In genomic region chr5:120565171-120565905, GRCm38 (mm10) we compare ENCODE assay signal across 8 mouse cellular contexts. TPM values are rescaled to one million over a fixed set of nuclear protein-coding genes. Genes with fewer than 3 reads are reported as not detected.
DNase-seq lines count a peak whose midpoint lies in the region; ATAC-seq and TF ChIP-seq lines count a peak whose summit lies in the region.

No protein-coding gene starts in this region.

- no peaks in the 10 kb centered on the region for H3K9me3 ChIP-seq in intestine, embryonic 14.5 days (ENCODE audit: control insufficient read depth, low read length)
- H3K9me3 ChIP-seq in intestine, postnatal 0 days (ENCODE audit: control insufficient read depth) = no peaks in the 10 kb centered on the region
- no peaks in the 10 kb centered on the region for H3K9me3 ChIP-seq in forebrain, embryonic 11.5 days (ENCODE audit: control insufficient read depth, low read length)
- no peaks in the 10 kb centered on the region for H3K9me3 ChIP-seq in intestine, embryonic 16.5 days (ENCODE audit: control insufficient read depth, low read length)
- H3K9me3 ChIP-seq in midbrain, postnatal 0 days (ENCODE audit: low read length) = no peaks in the 10 kb centered on the region

- H3K4me2 ChIP-seq in intestine, embryonic 14.5 days (ENCODE audit: low read length) = no peak overlapping the region
- H3K4me2 ChIP-seq in intestine, postnatal 0 days (replicated peaks; ENCODE audit: low read depth) = no peak overlapping the region
- no peak overlapping the region for H3K4me2 ChIP-seq in forebrain, embryonic 11.5 days (ENCODE audit: low read depth, low read length, severe bottlenecking)
- no peak overlapping the region for H3K4me2 ChIP-seq in intestine, embryonic 16.5 days (ENCODE audit: low read depth, low read length)
- no peak overlapping the region; the same call in 1 of the 2 replicates for H3K4me2 ChIP-seq in midbrain, postnatal 0 days (ENCODE audit: low read depth, low read length, poor library complexity, severe bottlenecking)

- peak overlapping the region; percentile 22; the same call in 1 of the 2 replicates for H3K9ac ChIP-seq in intestine, embryonic 14.5 days (ENCODE audit: low read length)
- H3K9ac ChIP-seq in intestine, postnatal 0 days (ENCODE audit: low read depth, low read length) = no peak overlapping the region
- H3K9ac ChIP-seq in forebrain, embryonic 11.5 days (ENCODE audit: low read length) = peak overlapping the region; percentile 3; the same call in 1 of the 2 replicates
- peak overlapping the region; percentile 47; the same call in 1 of the 2 replicates for H3K9ac ChIP-seq in intestine, embryonic 16.5 days (ENCODE audit: low read depth, low read length)
- H3K9ac ChIP-seq in midbrain, postnatal 0 days (replicated peaks; ENCODE audit: low read length, poor library complexity, severe bottlenecking) = no peak overlapping the region

- H3K4me1 ChIP-seq in intestine, embryonic 14.5 days (replicated peaks; ENCODE audit: control insufficient read depth, insufficient read depth, low read length) = peaks cover 83% of the 10 kb centered on the region
- H3K4me1 ChIP-seq in intestine, postnatal 0 days (replicated peaks; ENCODE audit: control insufficient read depth, insufficient read depth, low read length) = peaks cover 24% of the 10 kb centered on the region
- peaks cover 39% of the 10 kb centered on the region for H3K4me1 ChIP-seq in forebrain, embryonic 11.5 days (replicated peaks; ENCODE audit: control insufficient read depth, insufficient read depth, low read length)
- peaks cover 83% of the 10 kb centered on the region for H3K4me1 ChIP-seq in intestine, embryonic 16.5 days (ENCODE audit: control insufficient read depth, insufficient read depth, low read length)
- H3K4me1 ChIP-seq in midbrain, postnatal 0 days (ENCODE audit: insufficient read depth, low read length) = peaks cover 24% of the 10 kb centered on the region

- no peak overlapping the region for H3K4me3 ChIP-seq in intestine, embryonic 14.5 days (ENCODE audit: low read depth, low read length)
- H3K4me3 ChIP-seq in intestine, postnatal 0 days (ENCODE audit: low read depth, low read length) = no peak overlapping the region
- no peak overlapping the region for H3K4me3 ChIP-seq in forebrain, embryonic 11.5 days (ENCODE audit: low read depth, low read length)
- H3K4me3 ChIP-seq in intestine, embryonic 16.5 days (ENCODE audit: low read length) = no peak overlapping the region
- no peak overlapping the region for H3K4me3 ChIP-seq in midbrain, postnatal 0 days (ENCODE audit: low read depth, low read length)

- DNase-seq in intestine, embryonic 14.5 days (ENCODE audit: low spot score) = no peak
- DNase-seq in forebrain, embryonic 11.5 days (ENCODE audit: low spot score) = no peak
- DNase-seq in midbrain, postnatal 0 days (ENCODE audit: low spot score) = no peak
- no peak for DNase-seq in left cerebral cortex, postnatal 36 days (ENCODE audit: low spot score in 2 of 2)
- no peak for DNase-seq in ovary, postnatal 14 days (ENCODE audit: low spot score)
- no peak for DNase-seq in c-Kit-positive CD71-positive TER-119-positive erythroid progenitor cells, embryonic 14.5 days (ENCODE audit: low spot score)

- ATAC-seq in intestine, embryonic 14.5 days (replicated peaks; ENCODE audit: low FRiP score, low TSS enrichment, low read depth) = no peak
- ATAC-seq in intestine, postnatal 0 days = no peak
- no peak for ATAC-seq in forebrain, embryonic 11.5 days (replicated peaks; ENCODE audit: low FRiP score)
- no peak for ATAC-seq in intestine, embryonic 16.5 days
- no peak for ATAC-seq in midbrain, postnatal 0 days (ENCODE audit: low FRiP score)

- 41% methylated on average over 15 of the region's 15 CpGs for WGBS in intestine, embryonic 14.5 days
- 55% methylated on average over 15 of the region's 15 CpGs for WGBS in intestine, postnatal 0 days
- 42% methylated on average over 15 of the region's 15 CpGs for WGBS in forebrain, embryonic 11.5 days
- WGBS in intestine, embryonic 16.5 days = 45% methylated on average over 15 of the region's 15 CpGs
- WGBS in midbrain, postnatal 0 days = 39% methylated on average over 14 of the region's 15 CpGs

- TF ChIP-seq CTCF in intestine, postnatal 0 days (IDR thresholded peaks at IDR 0.05; ENCODE audit: low read depth) = no peak
- no peak for TF ChIP-seq CTCF in midbrain, postnatal 0 days (IDR thresholded peaks at IDR 0.05)

- H3K27me3 ChIP-seq in intestine, embryonic 14.5 days (replicated peaks; ENCODE audit: control insufficient read depth, insufficient read depth, low read length) = no peaks in the 10 kb centered on the region
- H3K27me3 ChIP-seq in intestine, postnatal 0 days (replicated peaks; ENCODE audit: control insufficient read depth, insufficient read depth, low read length) = no peaks in the 10 kb centered on the region
- no peaks in the 10 kb centered on the region for H3K27me3 ChIP-seq in forebrain, embryonic 11.5 days (ENCODE audit: control insufficient read depth, insufficient read depth, low read length)
- H3K27me3 ChIP-seq in intestine, embryonic 16.5 days (replicated peaks; ENCODE audit: control insufficient read depth, insufficient read depth, low read length) = no peaks in the 10 kb centered on the region
- no peaks in the 10 kb centered on the region for H3K27me3 ChIP-seq in midbrain, postnatal 0 days (ENCODE audit: insufficient read depth, low read length)

- intact Hi-C loops in left cerebral cortex, postnatal 36 days (cut with DNase I) = no loop called here

- peak overlapping the region; percentile 57; the same call in 1 of the 2 replicates for H3K27ac ChIP-seq in intestine, embryonic 14.5 days (ENCODE audit: low read depth)
- H3K27ac ChIP-seq in intestine, postnatal 0 days (ENCODE audit: low read depth, low read length) = no peak overlapping the region
- H3K27ac ChIP-seq in forebrain, embryonic 11.5 days (ENCODE audit: low read depth, low read length) = peak overlapping the region; percentile 47
- peak overlapping the region; percentile 66 for H3K27ac ChIP-seq in intestine, embryonic 16.5 days (ENCODE audit: low read length)
- peak overlapping the region; percentile 79 for H3K27ac ChIP-seq in midbrain, postnatal 0 days (ENCODE audit: low read depth, low read length)

- H3K36me3 ChIP-seq in intestine, embryonic 14.5 days (ENCODE audit: control insufficient read depth, insufficient read depth, low read length) = no peaks in the 10 kb centered on the region
- H3K36me3 ChIP-seq in intestine, postnatal 0 days (ENCODE audit: control insufficient read depth, insufficient read depth) = no peaks in the 10 kb centered on the region; the same call in 1 of the 2 replicates
- H3K36me3 ChIP-seq in forebrain, embryonic 11.5 days (ENCODE audit: control insufficient read depth, insufficient read depth, low read length) = no peaks in the 10 kb centered on the region
- H3K36me3 ChIP-seq in intestine, embryonic 16.5 days (ENCODE audit: control insufficient read depth, insufficient read depth, low read length) = no peaks in the 10 kb centered on the region
- no peaks in the 10 kb centered on the region for H3K36me3 ChIP-seq in midbrain, postnatal 0 days (ENCODE audit: insufficient read depth, low read length)

RNA-seq across cellular contexts. Expression of gene Tpcn1, which starts 23.1 kb away (rescaled TPM):
- 22.7 and 23.6 TPM in 2 replicates for polyA plus RNA-seq in intestine, embryonic 14.5 days (2014; fragmentation: Nextera tagmentation; extraction: Ambion mirVana)
- polyA plus RNA-seq in intestine, postnatal 0 days (2015; fragmentation: Nextera tagmentation; extraction: Ambion mirVana) = 31.5 and 35.6 TPM in 2 replicates
- polyA plus RNA-seq in forebrain, embryonic 11.5 days (2014; fragmentation: Nextera tagmentation; extraction: Ambion mirVana) = 14.5 and 14.6 TPM in 2 replicates
- polyA plus RNA-seq in intestine, embryonic 16.5 days (2015; fragmentation: Nextera tagmentation; extraction: Ambion mirVana) = 21.4 and 23.9 TPM in 2 replicates
- 11.6 and 25.3 TPM in 2 replicates for total RNA-seq in midbrain, postnatal 0 days (2014; rRNA removed)
- polyA plus RNA-seq in midbrain, postnatal 0 days (2015; fragmentation: Nextera tagmentation; extraction: Ambion mirVana) = 9.3 and 9.4 TPM in 2 replicates
- total RNA-seq in left cerebral cortex, postnatal 36 days (2021) = 10 to 100 TPM; 32.9 to 36.0 TPM

RNA-seq across cellular contexts. Expression of gene Iqcd, which starts 23.5 kb away (rescaled TPM):
- 0.24 and 0.48 TPM in 2 replicates for polyA plus RNA-seq in intestine, embryonic 14.5 days (2014; fragmentation: Nextera tagmentation; extraction: Ambion mirVana)
- polyA plus RNA-seq in intestine, postnatal 0 days (2015; fragmentation: Nextera tagmentation; extraction: Ambion mirVana) = 0.30 and 0.47 TPM in 2 replicates
- polyA plus RNA-seq in forebrain, embryonic 11.5 days (2014; fragmentation: Nextera tagmentation; extraction: Ambion mirVana) = 1.1 TPM in 2 replicates
- polyA plus RNA-seq in intestine, embryonic 16.5 days (2015; fragmentation: Nextera tagmentation; extraction: Ambion mirVana) = 0.17 and 0.27 TPM in 2 replicates
- total RNA-seq in midbrain, postnatal 0 days (2014; rRNA removed) = 0.94 and 1.3 TPM in 2 replicates
- 0.86 and 1.5 TPM in 2 replicates for polyA plus RNA-seq in midbrain, postnatal 0 days (2015; fragmentation: Nextera tagmentation; extraction: Ambion mirVana)
- total RNA-seq in left cerebral cortex, postnatal 36 days (2021) = 1 to 10 TPM in 1 of 2 experiments, under 1 TPM in 1; 0.81 to 1.1 TPM

RNA-seq across cellular contexts. Expression of gene Rita1, which starts 47.1 kb away (rescaled TPM):
- polyA plus RNA-seq in intestine, embryonic 14.5 days (2014; fragmentation: Nextera tagmentation; extraction: Ambion mirVana) = 8.1 and 9.4 TPM in 2 replicates
- polyA plus RNA-seq in intestine, postnatal 0 days (2015; fragmentation: Nextera tagmentation; extraction: Ambion mirVana) = 6.1 and 7.5 TPM in 2 replicates
- polyA plus RNA-seq in forebrain, embryonic 11.5 days (2014; fragmentation: Nextera tagmentation; extraction: Ambion mirVana) = 10.2 and 10.6 TPM in 2 replicates
- polyA plus RNA-seq in intestine, embryonic 16.5 days (2015; fragmentation: Nextera tagmentation; extraction: Ambion mirVana) = 12.7 and 12.8 TPM in 2 replicates
- total RNA-seq in midbrain, postnatal 0 days (2014; rRNA removed) = 32.3 and 43.6 TPM in 2 replicates
- 31.4 and 33.9 TPM in 2 replicates for polyA plus RNA-seq in midbrain, postnatal 0 days (2015; fragmentation: Nextera tagmentation; extraction: Ambion mirVana)
- total RNA-seq in left cerebral cortex, postnatal 36 days (2021) = 10 to 100 TPM; 35.7 to 36.3 TPM

RNA-seq across cellular contexts. Expression of gene Ddx54, which starts 47.2 kb away (rescaled TPM):
- polyA plus RNA-seq in intestine, embryonic 14.5 days (2014; fragmentation: Nextera tagmentation; extraction: Ambion mirVana) = 39.3 and 41.0 TPM in 2 replicates
- polyA plus RNA-seq in intestine, postnatal 0 days (2015; fragmentation: Nextera tagmentation; extraction: Ambion mirVana) = 19.9 and 20.9 TPM in 2 replicates
- 45.2 and 45.7 TPM in 2 replicates for polyA plus RNA-seq in forebrain, embryonic 11.5 days (2014; fragmentation: Nextera tagmentation; extraction: Ambion mirVana)
- polyA plus RNA-seq in intestine, embryonic 16.5 days (2015; fragmentation: Nextera tagmentation; extraction: Ambion mirVana) = 50.8 and 51.4 TPM in 2 replicates
- total RNA-seq in midbrain, postnatal 0 days (2014; rRNA removed) = 36.2 and 37.8 TPM in 2 replicates
- polyA plus RNA-seq in midbrain, postnatal 0 days (2015; fragmentation: Nextera tagmentation; extraction: Ambion mirVana) = 31.7 and 32.6 TPM in 2 replicates
- 10 to 100 TPM; 36.9 to 43.1 TPM for total RNA-seq in left cerebral cortex, postnatal 36 days (2021)

RNA-seq across cellular contexts. Expression of gene Slc8b1, which starts 54.4 kb away (rescaled TPM):
- polyA plus RNA-seq in intestine, embryonic 14.5 days (2014; fragmentation: Nextera tagmentation; extraction: Ambion mirVana) = 3.3 and 3.8 TPM in 2 replicates
- polyA plus RNA-seq in intestine, postnatal 0 days (2015; fragmentation: Nextera tagmentation; extraction: Ambion mirVana) = 4.1 and 4.4 TPM in 2 replicates
- polyA plus RNA-seq in forebrain, embryonic 11.5 days (2014; fragmentation: Nextera tagmentation; extraction: Ambion mirVana) = 2.9 and 3.3 TPM in 2 replicates
- polyA plus RNA-seq in intestine, embryonic 16.5 days (2015; fragmentation: Nextera tagmentation; extraction: Ambion mirVana) = 6.9 and 7.6 TPM in 2 replicates
- 1.9 and 2.1 TPM in 2 replicates for total RNA-seq in midbrain, postnatal 0 days (2014; rRNA removed)
- 2.5 and 2.7 TPM in 2 replicates for polyA plus RNA-seq in midbrain, postnatal 0 days (2015; fragmentation: Nextera tagmentation; extraction: Ambion mirVana)
- 1 to 10 TPM; 4.2 to 8.2 TPM for total RNA-seq in left cerebral cortex, postnatal 36 days (2021)

Comparison
In these comparisons a context has a peak if more than half of its experiments do, and no peak if none do; other contexts are left out.
1. H3K9ac ChIP-seq: peak in intestine, embryonic 14.5 days (single experiment), forebrain, embryonic 11.5 days (single experiment) and intestine, embryonic 16.5 days (single experiment); none in intestine, postnatal 0 days (single experiment) and midbrain, postnatal 0 days (single experiment).